Mouse (Mus musculus) layer of hippocampus, adult 18-20 months (tissue): ENCODE data around the gene Psma4. TPM values are rescaled to one million over a fixed set of nuclear protein-coding genes. Genes with fewer than 3 reads are reported as not detected.
"Not testable (repeated sequence)": the region's sequence is repeated elsewhere in the genome, so short reads cannot be mapped to it uniquely, and the experiment has no call there.

ENCODE experiments used
- DNase-seq, 2 experiments: peaks; one replicate each; pipeline ENCODE4 v3.0.0; 2022; ENCODE audit warnings: low spot score in 2 of 2
- long read RNA-seq: library from polyadenylated mRNA; stranded (forward); transcript quantifications from one replicate; pipeline ENCODE4 v2.0.0, GENCODE M21; 2021
- total RNA-seq, 2 experiments: library from RNA; stranded (reverse); gene quantifications; 2 replicates each; pipeline ENCODE4 v1.2.3; 2021

Gene Psma4
- total RNA-seq: 100 to 1,000 TPM; 120 to 123 TPM
- long read RNA-seq, transcript Psma4-201 (9 exons, 1,165 nt): major isoform, 29 of 36 reads
- long read RNA-seq, partial matches to known transcripts: 3 of 36 reads
- long read RNA-seq, other reads (novel, unspliced or antisense): 4 of 36 reads

- peak; percentile 81 to 86 for DNase-seq
Observed at GRCm38 (mm10) chr9:54950575-54951321, at the start of gene Psma4, which contains the start of gene AY074887. Gene Psma4, plus strand, starts transcription at chr9:54950790. Gene AY074887, minus strand, starts transcription at chr9:54950998.

- DNase-seq: no peak
Observed at GRCm38 (mm10) chr9:54909446-54909845, 41.1 kb upstream of the Psma4 start.

- DNase-seq: no peak
Observed at GRCm38 (mm10) chr9:54915576-54915975, 35.0 kb upstream of the Psma4 start.

- no peak for DNase-seq
Observed at GRCm38 (mm10) chr9:54916401-54916800, 34.2 kb upstream of the Psma4 start.

GRCm38 (mm10) chr9:54917010-54917677 is 33.4 kb upstream of the Psma4 start, which contains the start of gene Hykk:
Gene Hykk, plus strand, starts transcription at chr9:54917283.
- DNase-seq: peak; percentile 89 to 93

- DNase-seq: no peak
Observed at GRCm38 (mm10) chr9:54918191-54918590, 32.4 kb upstream of the Psma4 start.

DNA sequence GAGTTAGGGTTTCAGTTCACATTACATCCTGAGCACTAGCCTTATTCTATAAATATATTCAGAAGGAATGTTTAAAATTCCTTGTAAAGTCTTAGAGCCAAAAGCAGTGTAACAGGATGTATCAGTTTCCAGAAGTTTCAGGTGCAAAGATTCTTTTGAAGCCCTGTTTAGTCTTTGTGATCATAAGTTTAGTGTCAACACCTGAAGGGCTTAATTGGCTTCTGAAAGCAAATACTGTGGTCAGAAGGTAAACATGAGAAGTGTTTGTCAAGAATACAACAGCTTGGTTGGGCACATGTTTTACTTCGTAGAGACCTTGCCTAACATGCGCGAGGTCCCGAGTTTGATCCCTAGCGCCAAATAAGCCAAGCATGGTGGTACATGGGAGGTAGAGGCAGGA is 31.8 kb upstream of the Psma4 start:
- DNase-seq: no peak

GRCm38 (mm10) chr9:54919946-54920345 is 30.6 kb upstream of the Psma4 start:
- DNase-seq: no peak

DNA sequence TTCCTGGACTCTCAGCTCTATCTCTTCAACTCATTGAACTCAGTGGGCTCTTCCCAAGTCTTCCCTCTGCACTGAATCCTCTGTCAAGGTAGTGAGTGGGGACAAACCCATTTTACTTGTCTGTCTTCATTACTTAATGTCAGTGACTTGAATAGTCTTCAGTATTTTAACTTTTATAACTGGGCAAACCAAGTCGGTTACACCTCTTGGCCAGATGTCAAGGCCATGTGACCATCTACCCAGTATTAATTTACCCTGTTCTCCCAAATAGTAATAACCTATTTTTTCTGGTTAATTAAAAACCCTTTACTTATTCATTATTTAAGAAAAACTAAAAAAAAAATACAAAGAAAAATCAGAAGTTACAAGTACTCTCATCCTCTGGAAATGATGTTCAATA is 19.8 kb upstream of the Psma4 start:
- DNase-seq: no peak

- no peak for DNase-seq
Observed at GRCm38 (mm10) chr9:54931765-54932164, 18.8 kb upstream of the Psma4 start.

- no peak for DNase-seq
Observed at GRCm38 (mm10) chr9:54932379-54932778, 18.2 kb upstream of the Psma4 start.

DNA sequence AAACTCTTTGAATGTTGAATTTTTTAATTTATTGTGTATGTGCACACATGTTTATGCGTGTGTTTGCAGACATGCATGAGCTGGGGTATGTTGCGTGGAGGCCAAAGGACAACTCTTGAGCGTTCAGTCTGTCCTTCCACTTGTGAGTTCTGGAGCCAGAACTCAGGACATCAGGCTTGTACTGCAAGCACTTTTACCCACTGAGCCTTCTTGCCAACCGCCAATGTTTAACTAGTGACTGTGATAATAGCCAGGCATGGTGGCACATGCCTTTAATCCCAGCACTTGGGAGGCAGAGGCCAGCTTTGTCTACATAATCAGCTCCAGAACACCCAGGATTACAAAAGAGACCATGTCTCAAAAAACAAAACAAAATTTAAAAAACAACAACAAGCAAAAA is 8.5 kb upstream of the Psma4 start:
- no peak for DNase-seq

DNA sequence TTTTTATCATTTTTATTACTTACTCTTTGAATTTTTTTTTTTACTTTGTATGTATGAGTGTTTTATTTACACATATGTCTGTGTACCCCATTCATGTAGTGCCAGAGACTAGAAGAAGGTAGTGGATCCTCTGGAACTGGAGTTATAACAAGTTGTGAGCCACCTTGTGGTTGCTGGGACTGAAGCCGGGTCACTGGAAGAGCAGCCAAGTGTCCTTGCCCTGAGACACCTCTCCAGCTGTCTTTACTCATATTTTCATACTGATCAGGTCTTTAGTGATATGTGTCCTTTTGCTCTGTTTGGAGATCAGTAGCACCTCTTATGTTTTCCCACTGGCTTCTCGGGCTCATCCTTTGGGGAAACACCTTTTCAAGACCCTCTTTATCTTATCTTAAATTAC is 6.1 kb upstream of the Psma4 start:
- DNase-seq: no peak

GRCm38 (mm10) chr9:54946256-54946655 is 4.3 kb upstream of the Psma4 start:
- peak in 1 of 2 experiments; percentile 33 for DNase-seq

DNA sequence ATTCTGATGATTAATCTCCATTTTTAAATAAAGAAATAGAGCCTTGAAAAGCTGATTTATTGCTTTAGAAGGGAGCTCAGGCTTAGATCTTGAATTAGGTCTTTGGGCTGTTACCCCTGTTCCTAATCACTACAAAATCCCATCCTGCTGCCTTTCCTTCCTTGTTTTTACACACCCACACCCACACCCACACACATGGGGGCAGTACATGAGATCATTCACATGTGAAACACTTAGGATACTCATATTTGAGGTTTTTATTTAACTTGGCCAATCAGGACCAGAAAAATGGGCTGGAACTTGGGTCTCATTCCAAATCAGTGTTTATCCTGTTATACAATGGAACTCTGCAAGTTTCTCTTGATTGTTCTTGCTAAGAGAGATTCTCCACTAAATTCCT is 1.1 kb upstream of the Psma4 start:
- no peak for DNase-seq

DNA sequence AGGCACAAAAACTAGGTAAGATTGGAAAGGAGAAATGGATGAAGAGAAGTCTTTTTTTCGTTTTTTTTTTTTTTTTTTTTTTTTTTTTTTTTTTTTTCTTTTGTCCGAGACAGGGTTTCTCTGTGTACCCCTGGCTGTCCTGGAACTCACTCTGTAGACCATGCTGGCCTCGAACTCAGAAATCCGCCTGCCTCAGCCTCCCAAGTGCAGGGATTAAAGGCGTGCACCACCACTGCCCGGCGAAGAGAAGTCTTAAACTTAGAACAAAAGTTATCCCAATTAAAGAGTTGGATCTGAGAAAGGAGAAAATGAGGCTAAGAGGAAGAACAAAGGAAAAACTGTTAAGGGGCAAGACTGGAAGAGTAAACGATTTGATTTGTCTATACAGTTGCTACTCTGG is 428 bp upstream of the Psma4 start:
- not testable (repeated sequence) for DNase-seq

DNA sequence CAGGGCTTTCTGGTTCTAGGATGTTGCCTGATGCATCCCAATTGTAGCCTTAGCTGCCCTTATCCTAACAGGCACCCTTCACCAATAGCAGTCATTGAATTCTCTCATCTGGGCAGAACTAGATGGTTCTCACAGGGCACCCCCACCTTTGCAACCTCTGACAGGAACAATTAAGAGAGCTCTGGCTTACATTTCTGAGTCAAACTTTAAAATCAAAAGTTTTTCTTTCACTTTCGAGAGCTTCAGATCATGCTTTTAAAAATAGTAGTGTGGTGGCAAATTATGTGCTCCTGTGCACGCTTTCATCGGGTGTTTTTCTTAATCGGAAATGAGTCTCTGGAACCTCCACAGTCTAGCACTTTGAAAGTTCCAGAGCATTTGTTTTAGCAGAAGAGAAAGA is 10.5 kb downstream of the Psma4 start:
- no peak for DNase-seq

DNA sequence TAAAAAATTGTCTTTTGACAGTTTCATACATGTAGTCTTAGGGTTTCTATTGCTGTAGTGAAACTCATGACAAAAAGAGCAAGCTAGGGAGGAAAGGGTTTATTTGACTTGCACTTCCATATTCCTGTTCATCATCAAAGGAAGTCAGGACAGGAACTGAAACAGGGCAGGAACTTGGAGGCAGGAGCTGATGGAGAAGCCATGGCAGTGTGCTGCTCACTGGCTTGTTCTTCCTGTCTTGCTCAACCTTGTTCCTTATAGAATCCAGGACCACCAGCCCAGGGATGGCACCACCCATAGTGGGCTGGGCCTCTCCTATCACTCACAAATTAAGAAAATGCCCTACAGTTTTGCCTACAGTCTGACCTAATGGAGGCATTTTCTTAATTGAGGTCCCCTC is 13.1 kb downstream of the Psma4 start:
- DNase-seq: no peak

DNA sequence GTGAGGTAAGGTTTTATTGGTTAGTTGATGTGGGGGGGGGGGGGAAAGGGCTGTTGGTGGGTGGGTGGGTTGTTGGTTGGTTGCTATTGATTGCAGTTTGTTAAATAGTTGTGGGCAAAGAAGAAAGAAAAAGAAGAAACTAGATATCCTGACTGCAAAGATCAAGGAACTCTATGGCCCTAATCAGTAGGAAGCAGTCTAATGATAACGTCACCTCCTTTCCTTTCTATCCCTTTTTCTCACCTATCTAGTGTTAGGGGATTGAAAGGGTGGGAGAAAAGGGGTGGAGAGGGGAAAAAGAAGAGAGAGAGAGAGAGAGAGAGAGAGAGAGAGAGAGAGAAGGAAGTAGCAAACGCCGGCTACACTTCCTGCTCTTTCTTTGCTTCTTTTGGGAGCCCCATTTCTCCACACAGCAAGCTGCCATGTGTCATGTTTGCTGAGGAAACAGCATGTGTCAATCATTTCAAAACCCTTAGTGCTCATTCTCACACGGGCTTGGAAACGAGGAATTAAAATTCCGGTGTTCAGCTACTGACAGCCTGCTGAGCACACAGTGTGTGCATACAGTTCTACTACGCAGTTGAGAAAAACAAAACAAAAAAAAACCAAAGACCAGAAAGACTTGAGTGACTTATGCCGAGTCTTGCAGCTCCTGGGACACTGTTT is 19.5 kb downstream of the Psma4 start:
- peak in 1 of 2 experiments; percentile 39 for DNase-seq

DNA sequence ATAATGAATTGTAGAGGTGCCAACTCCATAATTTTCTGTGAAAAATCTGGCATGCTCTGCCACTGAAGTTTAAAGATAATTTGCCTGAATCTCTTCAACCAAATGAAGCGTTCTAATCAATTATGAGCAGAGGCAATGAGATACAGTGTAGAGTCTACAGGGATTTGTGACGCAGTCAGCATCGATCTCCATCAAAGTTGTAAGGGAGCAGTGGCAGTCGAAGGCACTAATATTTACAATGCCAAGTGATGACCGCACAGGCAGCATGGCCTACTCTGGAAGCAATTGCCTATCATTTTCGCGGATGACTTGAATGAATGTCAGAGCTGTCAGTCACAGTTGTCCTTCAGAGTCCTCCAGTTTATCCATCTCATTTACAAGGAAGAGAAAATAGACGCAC is 30.1 kb downstream of the Psma4 start, which contains the start of gene Chrna5:
Gene Chrna5, plus strand, starts transcription at position 207 of the 400 bp plus-strand sequence.
- no peak for DNase-seq

GRCm38 (mm10) chr9:54981291-54982191 is 31.0 kb downstream of the Psma4 start:
- DNase-seq: no peak
